Mouse (Mus musculus) lung, adult 2 months (tissue): ENCODE results near the gene Fgf9. TPM values are rescaled to one million over a fixed set of nuclear protein-coding genes. Genes with fewer than 3 reads are reported as not detected.
A peak's percentile ranks its signal among the peaks of the same experiment; 100 is the strongest.

Source experiments
- DNase-seq: peaks from one replicate; pipeline ENCODE4 v3.0.0; 2022
- H3K4me1 ChIP-seq: fragments of 200-500 bp; 2 replicates; pipeline ENCODE4 v1.6.1; 2011; ENCODE audit warnings: low read length; ENCODE audit not compliant: control insufficient read depth, insufficient read depth
- H3K4me3 ChIP-seq: fragments of 200-500 bp; replicated peaks from 2 replicates; pipeline ENCODE3; 2011; ENCODE audit warnings: low read depth, mild to moderate bottlenecking, control low read depth, low read length; ENCODE audit errors: extremely low read depth
- CTCF ChIP-seq: fragments of 200-500 bp; IDR thresholded peaks from 2 replicates; pipeline ENCODE4 v1.5.1; 2011; ENCODE audit warnings: mild to moderate bottlenecking, low read length, control low read depth; ENCODE audit not compliant: insufficient read depth
- POLR2A ChIP-seq: fragments of 200-500 bp; IDR thresholded peaks from 2 replicates; pipeline ENCODE4 v1.6.1; 2011; ENCODE audit warnings: low read depth, mild to moderate bottlenecking, control low read depth, low read length, borderline replicate concordance; ENCODE audit errors: extremely low read depth
- WGBS: fragments of 180-500 bp; shearing (Covaris S2); methylation state at CpG from one replicate; pipeline ENCODE4 v1.1.7; 2018; 5-methylcytosine and 5-hydroxymethylcytosine counted together
- polyA plus RNA-seq: library from polyadenylated mRNA; depleted of rRNA; stranded (reverse); fragments of >200 nt; gene quantifications from 2 replicates; pipeline ENCODE4 v1.2.3, GENCODE M21; 2012; rRNA removed

Gene Fgf9
- polyA plus RNA-seq, result 0.20 TPM in 2 replicates

DNA sequence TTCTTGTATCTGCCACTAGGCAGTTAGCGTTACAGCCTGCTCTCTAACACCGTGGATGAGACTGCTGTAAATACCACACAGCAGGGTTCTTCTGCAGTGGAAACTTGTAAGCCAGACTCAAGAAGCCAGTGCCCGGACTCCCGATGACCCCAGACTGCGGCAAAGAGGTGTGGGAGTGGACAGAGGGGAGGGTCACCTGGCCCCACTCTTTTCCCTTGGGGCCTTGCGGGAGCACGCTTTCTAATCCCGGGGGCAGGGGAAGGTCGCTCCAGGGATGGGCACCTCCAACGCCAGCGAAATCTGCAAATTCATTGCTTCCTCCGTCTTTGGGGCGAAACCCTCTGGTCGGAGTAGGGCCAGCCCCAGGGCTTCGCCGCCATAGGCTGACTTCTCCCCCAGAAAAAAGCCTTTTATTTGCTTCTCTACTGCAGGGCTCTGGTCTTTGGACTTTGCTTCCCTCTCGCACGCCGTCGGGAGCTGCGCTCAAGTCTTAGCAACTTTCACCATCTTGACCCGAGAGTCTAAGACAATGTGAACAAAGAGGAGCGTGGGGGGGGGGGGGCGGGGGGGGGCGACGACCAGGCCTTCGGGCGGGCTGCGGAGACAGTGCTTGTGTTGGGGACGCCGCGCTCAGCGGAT, at the start of gene Fgf9:
TSS of gene Fgf9 (plus strand) at position 67 of the 639 bp plus-strand sequence.
- no peak for TF ChIP-seq POLR2A
- no peak for TF ChIP-seq CTCF
- under 1% methylated on average over 33 of the region's 33 CpGs for WGBS
- peak; percentile 21 for DNase-seq
- peak within 1 kb of the TSS; percentile 19 for H3K4me3 ChIP-seq
- H3K4me1 ChIP-seq, result peaks cover 18% of the 10 kb centered on the region

DNA sequence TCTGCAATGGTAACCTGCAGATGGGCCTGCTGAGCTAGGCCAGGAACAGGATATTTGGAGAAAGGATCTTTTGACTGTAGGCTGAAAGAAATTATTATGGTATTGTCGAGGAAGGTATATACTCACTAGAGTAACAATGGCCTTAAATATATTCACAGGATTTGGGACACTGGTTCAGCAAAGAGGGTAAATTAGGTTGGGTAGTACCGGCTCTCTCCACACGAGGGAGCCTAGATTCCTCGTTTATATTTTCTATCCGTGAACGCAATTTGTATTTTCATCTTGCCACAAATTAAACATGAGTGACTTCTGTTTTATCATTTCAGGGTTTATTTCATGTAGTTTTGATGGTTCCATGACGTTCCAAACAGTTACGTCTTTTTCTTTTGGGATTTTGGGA, 35.8 kb upstream of the Fgf9 start:
- Histone ChIP-seq H3K4me3 (no peak overlapping the region), H3K4me1 (no peaks in the 10 kb centered on the region)
- peak; percentile 32 for TF ChIP-seq CTCF
- no peak for TF ChIP-seq POLR2A
- 9% methylated on average over 8 of the region's 8 CpGs for WGBS
- peak; percentile 46 for DNase-seq

DNA sequence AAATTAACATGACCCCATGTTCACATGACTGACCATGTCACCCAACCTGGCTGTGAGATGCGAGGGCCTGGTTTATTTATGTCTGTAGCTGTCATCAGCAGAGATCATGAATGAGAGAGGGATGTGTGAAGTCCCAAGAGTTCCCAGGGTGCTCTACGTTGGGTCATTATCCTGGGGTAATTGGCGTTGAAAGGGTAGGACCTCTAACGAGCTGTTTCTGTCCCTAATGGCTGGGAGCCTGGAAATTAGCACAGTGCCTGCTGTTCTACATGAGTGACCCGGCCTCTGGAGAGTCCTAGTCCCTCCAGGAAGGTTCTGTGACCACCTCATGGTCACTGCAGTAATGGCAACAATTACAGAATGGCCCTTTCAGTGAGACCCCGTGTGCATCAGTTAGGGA, 34.2 kb upstream of the Fgf9 start:
- Histone ChIP-seq H3K4me1 (no peaks in the 10 kb centered on the region), H3K4me3 (no peak overlapping the region)
- TF ChIP-seq CTCF (no peak), POLR2A (no peak)
- DNase-seq, result no peak
- WGBS, result 55% methylated on average over 6 of the region's 6 CpGs

DNA sequence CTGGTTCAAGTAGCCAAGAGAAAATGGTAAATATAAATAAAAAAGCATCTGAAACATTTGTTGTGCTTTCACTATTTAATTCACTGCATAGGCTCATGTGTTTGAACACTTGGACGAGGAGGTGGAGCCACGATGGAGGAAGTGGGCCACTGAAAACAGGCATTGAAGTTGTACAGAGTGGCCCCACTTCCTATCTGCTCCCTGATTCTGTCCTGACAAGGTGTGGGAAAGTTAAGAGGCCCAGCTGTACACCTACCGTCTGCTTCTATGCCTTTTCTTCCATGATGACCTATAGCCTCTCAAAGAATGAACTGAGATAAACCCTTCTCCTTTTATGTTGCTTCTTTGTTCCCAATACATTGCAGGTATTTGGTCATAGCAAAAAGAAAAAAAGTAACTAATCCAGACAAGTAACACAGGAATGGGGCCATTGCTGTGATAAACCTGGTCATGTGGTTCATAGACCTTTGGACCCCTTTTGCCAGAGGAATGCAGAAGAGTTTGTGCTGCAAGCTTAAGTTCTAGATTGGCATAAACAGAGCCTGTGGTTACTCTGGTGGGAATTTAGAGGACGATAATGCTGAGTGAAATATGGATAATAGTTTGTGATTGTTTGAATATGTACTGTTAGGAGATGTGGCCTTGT, 23.6 kb upstream of the Fgf9 start:
- Histone ChIP-seq H3K4me1 (no peaks in the 10 kb centered on the region), H3K4me3 (no peak overlapping the region)
- WGBS, result 71% methylated on average over 4 of the region's 4 CpGs
- TF ChIP-seq CTCF, result no peak
- TF ChIP-seq POLR2A, result no peak
- DNase-seq, result no peak

DNA sequence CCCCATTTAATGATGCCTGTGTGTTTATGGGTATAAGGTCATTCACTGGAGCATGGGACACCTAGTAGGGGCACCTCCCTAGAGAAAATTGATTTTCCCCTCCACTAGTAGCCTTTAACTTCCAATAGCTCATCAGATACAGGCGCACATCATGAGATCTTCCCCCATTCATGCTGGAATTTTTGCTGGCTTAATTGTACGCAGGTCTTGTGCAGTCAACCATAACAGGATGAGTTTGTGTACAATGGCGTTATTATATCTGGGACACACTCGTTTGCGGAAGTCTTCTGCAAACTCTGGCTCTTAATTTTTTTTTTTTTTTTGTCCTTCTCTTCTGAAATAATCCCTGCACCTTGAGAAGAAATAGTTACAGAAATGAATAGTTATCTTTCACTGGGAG, 19.7 kb upstream of the Fgf9 start:
- Histone ChIP-seq H3K4me3 (no peak overlapping the region), H3K4me1 (no peaks in the 10 kb centered on the region)
- no peak for DNase-seq
- WGBS, result 79% methylated on average over 5 of the region's 5 CpGs
- TF ChIP-seq CTCF (no peak), POLR2A (no peak)

DNA sequence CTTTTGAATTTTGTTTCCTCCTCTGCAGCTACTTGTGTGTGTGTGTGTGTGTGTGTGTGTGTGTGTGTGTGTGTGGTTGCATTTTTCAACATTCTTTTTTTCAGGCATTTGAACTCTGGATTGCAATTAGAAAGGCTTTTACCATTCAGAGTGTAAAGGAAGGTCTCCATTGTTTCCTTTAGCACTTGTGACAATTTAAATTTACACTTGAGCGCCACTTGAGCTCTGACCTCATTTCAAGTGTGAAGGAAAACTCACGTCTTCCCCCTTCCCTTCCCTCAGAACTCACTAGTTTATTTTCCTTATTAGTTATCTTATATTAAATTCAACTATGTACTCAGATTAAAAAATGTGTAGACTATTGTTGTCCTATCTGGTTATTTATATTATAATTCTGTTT, 2.8 kb upstream of the Fgf9 start:
- no peak for DNase-seq
- WGBS, result 41% methylated on average over 2 of the region's 2 CpGs
- Histone ChIP-seq H3K4me3 (no peak overlapping the region), H3K4me1 (peaks cover 8% of the 10 kb centered on the region; the same call in 1 of the 2 replicates)
- TF ChIP-seq POLR2A (no peak), CTCF (no peak)

DNA sequence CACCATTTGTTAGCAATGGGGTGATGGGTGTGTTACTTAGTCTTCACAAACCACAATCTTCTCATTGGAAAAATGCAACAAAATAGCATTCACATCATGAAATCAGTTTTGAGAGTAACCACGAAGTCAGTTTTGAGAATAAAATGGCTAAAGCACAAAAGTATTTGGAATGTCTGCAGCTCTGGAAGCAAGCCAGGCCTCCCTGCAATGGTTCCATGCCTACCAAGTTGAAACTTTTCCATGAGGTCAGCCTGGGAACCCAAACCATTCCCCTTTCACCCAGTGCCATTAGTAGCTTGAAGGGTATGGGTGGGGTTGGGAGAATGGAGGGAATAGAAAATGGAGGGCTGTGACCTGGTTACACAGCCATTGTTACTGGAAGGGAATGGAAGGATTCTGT, 1.7 kb upstream of the Fgf9 start:
- 71% methylated on average over 1 of the region's 1 CpGs for WGBS

DNA sequence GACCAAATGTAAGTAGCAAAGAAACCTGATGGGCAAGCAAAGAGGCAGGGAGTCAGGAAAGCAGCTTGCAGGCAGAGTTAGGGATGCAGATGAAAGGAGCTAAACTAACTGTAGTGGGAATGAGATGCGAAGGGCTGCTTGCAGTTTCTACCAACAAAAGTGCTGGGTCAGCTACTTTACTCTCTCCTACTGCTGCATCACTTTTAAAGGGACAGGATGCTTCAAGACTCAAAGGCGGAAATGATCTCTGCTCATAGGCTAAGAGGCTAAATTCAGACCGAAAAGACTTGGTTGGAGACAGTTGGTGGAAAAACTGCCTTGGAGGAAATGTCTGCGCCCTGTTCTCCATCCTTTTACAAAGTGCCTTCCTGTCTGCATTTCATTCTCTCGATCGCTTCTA, 420 bp upstream of the Fgf9 start:
- peak overlapping the region; percentile 9 for H3K4me3 ChIP-seq
- TF ChIP-seq POLR2A, result no peak

More for the DNA sequence above, 1.7 kb upstream of the Fgf9 start:
- TF ChIP-seq CTCF, result no peak
- no peak for TF ChIP-seq POLR2A
- H3K4me3 ChIP-seq, result no peak overlapping the region
- H3K4me1 ChIP-seq, result peaks cover 11% of the 10 kb centered on the region; the same call in 1 of the 2 replicates
- no peak for DNase-seq

DNA sequence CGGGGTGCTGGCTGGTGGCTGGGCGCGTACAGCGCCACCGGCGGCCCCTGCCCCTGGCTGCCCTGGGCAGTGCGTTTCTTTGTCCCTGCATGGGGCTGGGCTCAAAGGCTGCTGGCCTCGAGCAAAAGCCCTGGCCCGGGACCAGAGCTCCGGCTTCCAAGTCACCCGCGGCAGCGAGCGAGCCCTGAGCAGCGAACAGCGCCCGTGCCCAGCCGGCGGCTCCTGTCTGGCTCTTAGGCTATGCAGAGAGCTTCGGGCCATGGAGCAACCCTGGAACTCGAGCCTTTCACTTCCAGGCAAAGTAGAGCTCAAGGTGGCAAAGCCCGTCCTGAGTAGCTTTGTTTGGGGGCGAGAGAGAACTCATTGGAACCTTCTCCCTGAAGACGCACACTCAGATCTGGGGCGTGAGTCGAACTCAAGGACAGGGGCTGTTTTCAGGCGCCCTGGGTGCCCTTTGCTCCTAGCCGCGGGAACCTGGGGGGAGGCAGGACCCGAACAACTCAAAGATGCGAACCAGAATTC, 834 bp downstream of the Fgf9 start:
- Histone ChIP-seq H3K4me1 (peaks cover 20% of the 10 kb centered on the region), H3K4me3 (peak overlapping the region; percentile 1)
- TF ChIP-seq CTCF, result no peak
- no peak for TF ChIP-seq POLR2A
- peak; percentile 45 for DNase-seq
- WGBS, result under 1% methylated on average over 31 of the region's 31 CpGs

More for the DNA sequence above, 420 bp upstream of the Fgf9 start:
- DNase-seq, result no peak
- 4% methylated on average over 6 of the region's 6 CpGs for WGBS
- H3K4me1 ChIP-seq, result peaks cover 18% of the 10 kb centered on the region

DNA sequence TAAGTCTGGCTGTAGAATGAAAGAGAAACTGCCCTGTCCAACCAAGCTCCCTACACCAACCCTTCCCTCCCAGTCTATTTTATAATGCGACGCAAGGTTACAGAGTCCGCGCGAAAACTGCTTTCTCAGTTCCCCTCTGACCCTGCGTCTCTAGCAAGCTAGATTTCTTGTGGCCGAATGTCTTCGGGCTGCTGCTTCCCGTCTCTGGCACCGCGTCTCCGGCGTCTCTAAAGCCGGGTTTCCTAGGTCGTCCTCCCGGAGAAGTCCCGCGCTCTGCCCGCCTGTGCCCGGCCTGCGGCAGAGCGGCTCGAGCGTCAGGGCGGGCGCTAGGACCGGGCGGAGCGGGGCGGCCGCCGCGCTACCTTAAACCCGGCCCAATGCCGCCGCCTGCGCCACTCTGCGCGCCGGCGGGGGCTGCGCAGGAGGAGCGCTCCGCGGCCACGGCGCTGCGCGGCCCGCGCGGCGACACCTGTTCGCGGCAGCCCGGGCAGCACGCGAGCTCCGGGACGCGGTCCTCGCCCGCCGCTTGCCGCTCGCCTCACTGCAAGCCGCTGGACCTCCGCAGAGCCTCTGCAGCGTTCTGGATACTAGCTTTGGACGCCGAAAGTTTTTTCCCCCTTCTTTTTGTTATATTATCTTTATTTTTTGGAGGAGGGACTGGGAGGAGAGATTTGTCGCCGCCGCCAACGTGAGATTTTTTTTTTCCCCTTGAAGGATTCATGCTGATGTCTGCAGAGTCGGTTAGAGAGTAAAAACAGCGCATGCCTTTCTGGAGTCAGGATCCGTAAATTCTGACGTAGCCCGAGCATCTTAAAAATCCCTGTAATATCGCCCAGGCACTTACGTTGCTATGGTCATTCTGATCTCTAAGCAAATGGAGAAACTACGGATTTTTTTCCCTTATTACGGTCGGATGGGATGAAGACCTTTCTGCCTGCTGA, 1.8 kb downstream of the Fgf9 start:
- whole genome bisulfite sequencing, result under 1% methylated on average over 85 of the region's 85 CpGs
- H3K4me3 ChIP-seq, result peak overlapping the region; percentile 54
- peak; percentile 69 for DNase-seq
- TF ChIP-seq POLR2A (no peak), CTCF (no peak)
- peaks cover 20% of the 10 kb centered on the region for H3K4me1 ChIP-seq
